In the genomic region with DNA sequence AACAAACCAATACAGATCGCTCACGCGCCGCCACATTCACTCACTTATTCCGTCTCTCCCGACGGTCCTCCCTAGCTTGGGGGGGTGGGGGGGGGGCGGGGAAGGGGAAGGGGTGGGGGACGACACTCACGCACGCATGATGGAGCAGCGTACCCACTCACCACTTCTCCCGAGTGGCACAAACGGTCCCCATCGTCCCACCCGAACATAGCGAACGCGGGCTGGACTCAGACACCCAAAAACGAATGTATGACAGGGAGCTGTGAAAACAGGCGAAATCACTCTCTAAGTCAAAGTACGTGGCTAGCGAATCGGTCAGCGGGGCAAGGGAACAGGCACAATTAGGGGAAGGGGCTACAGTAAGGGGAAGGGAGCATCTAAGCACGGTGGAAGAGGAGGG, we compare ENCODE assay signal across 9 mouse cellular contexts. TPM values are rescaled to one million over a fixed set of nuclear protein-coding genes. Genes with fewer than 3 reads are reported as not detected.
DNase-seq lines count a peak whose midpoint lies in the region; ATAC-seq and TF ChIP-seq lines count a peak whose summit lies in the region.
"Had no signal": no experiment of that assay in that cellular context is flagged by ENCODE, and none has a peak within 500 bp of the region (broad histone marks: within the 10 kb centered on the region; RNA-seq: fewer than 3 reads in every experiment).

No protein-coding gene starts in this region.

- no peak for ATAC-seq in heart, postnatal 0 days (ENCODE audit: insufficient read depth, low read depth)
- ATAC-seq in neural tube, embryonic 15.5 days (ENCODE audit: low FRiP score), result no peak
- ATAC-seq in midbrain, postnatal 0 days (ENCODE audit: low FRiP score), result no peak
- no peak for ATAC-seq in megakaryocyte progenitor cell, adult 5-6 weeks (replicated peaks; ENCODE audit: poor library complexity)

- no peaks in the 10 kb centered on the region for H3K9me3 ChIP-seq in heart, postnatal 0 days (replicated peaks; ENCODE audit: control insufficient read depth, low read length)
- no peaks in the 10 kb centered on the region for H3K9me3 ChIP-seq in neural tube, embryonic 15.5 days (replicated peaks)
- no peaks in the 10 kb centered on the region for H3K9me3 ChIP-seq in midbrain, postnatal 0 days (ENCODE audit: low read length)

- no peaks in the 10 kb centered on the region for H3K4me1 ChIP-seq in heart, postnatal 0 days (ENCODE audit: control insufficient read depth, insufficient read depth)
- H3K4me1 ChIP-seq in neural tube, embryonic 15.5 days, result no peaks in the 10 kb centered on the region
- no peaks in the 10 kb centered on the region for H3K4me1 ChIP-seq in midbrain, postnatal 0 days (ENCODE audit: insufficient read depth, low read length)

- H3K27ac ChIP-seq in heart, postnatal 0 days (ENCODE audit: low read depth), result no peak overlapping the region
- no peak overlapping the region for H3K27ac ChIP-seq in neural tube, embryonic 15.5 days (replicated peaks)
- H3K27ac ChIP-seq in midbrain, postnatal 0 days (ENCODE audit: low read depth, low read length), result no peak overlapping the region

- H3K9ac ChIP-seq in heart, postnatal 0 days (replicated peaks; ENCODE audit: low read depth, low read length), result no peak overlapping the region
- no peak overlapping the region for H3K9ac ChIP-seq in neural tube, embryonic 15.5 days (replicated peaks)
- no peak overlapping the region for H3K9ac ChIP-seq in midbrain, postnatal 0 days (replicated peaks; ENCODE audit: low read length, poor library complexity, severe bottlenecking)

- WGBS in heart, postnatal 0 days, result 4% methylated on average over 24 of the region's 26 CpGs
- WGBS in neural tube, embryonic 15.5 days, result 3% methylated on average over 24 of the region's 26 CpGs
- 6% methylated on average over 24 of the region's 26 CpGs for WGBS in midbrain, postnatal 0 days

- H3K36me3 ChIP-seq in heart, postnatal 0 days (replicated peaks; ENCODE audit: control insufficient read depth, insufficient read depth, low read length), result no peaks in the 10 kb centered on the region
- H3K36me3 ChIP-seq in neural tube, embryonic 15.5 days, result no peaks in the 10 kb centered on the region
- no peaks in the 10 kb centered on the region for H3K36me3 ChIP-seq in midbrain, postnatal 0 days (ENCODE audit: insufficient read depth, low read length)

- no peak overlapping the region for H3K4me3 ChIP-seq in heart, postnatal 0 days (ENCODE audit: low read depth, low read length)
- no peak overlapping the region for H3K4me3 ChIP-seq in neural tube, embryonic 15.5 days (replicated peaks)
- H3K4me3 ChIP-seq in midbrain, postnatal 0 days (ENCODE audit: low read depth, low read length), result no peak overlapping the region

- H3K4me2 ChIP-seq in heart, postnatal 0 days (ENCODE audit: low read depth, low read length), result no peak overlapping the region
- no peak overlapping the region for H3K4me2 ChIP-seq in neural tube, embryonic 15.5 days
- H3K4me2 ChIP-seq in midbrain, postnatal 0 days (ENCODE audit: low read depth, low read length, poor library complexity, severe bottlenecking), result no peak overlapping the region

- H3K27me3 ChIP-seq in heart, postnatal 0 days (ENCODE audit: control insufficient read depth, insufficient read depth, low read length), result no peaks in the 10 kb centered on the region
- no peaks in the 10 kb centered on the region for H3K27me3 ChIP-seq in neural tube, embryonic 15.5 days (replicated peaks)
- H3K27me3 ChIP-seq in midbrain, postnatal 0 days (ENCODE audit: insufficient read depth, low read length), result no peaks in the 10 kb centered on the region

- no peak for TF ChIP-seq EP300 in heart, postnatal 0 days (IDR thresholded peaks at IDR 0.05; ENCODE audit: low read depth)

- TF ChIP-seq CTCF in heart, postnatal 0 days (IDR thresholded peaks at IDR 0.05; ENCODE audit: low read depth), result no peak
- TF ChIP-seq CTCF in midbrain, postnatal 0 days (IDR thresholded peaks at IDR 0.05), result no peak

- peak; percentile 52 for DNase-seq in heart, postnatal 0 days (ENCODE audit: low spot score)
- DNase-seq in heart, adult 9 months (ENCODE audit: low spot score in 2 of 2), result no peak
- peak; percentile 100 for DNase-seq in neural tube, embryonic 10.5 days (ENCODE audit: extremely low spot score, low spot score)
- DNase-seq in c-Kit-positive CD71-positive TER-119-positive erythroid progenitor cells, embryonic 14.5 days (ENCODE audit: low spot score), result peak; percentile 18
- peak; percentile 35 for DNase-seq in midbrain, postnatal 0 days (ENCODE audit: low spot score)
- no peak for DNase-seq in urinary bladder, postnatal 36 days (ENCODE audit: low spot score in 2 of 2)

RNA-seq across cellular contexts. Expression of a gene that starts 30.2 kb away (rescaled TPM):
- total RNA-seq in heart, postnatal 0 days (2014; rRNA removed; ENCODE audit: low replicate concordance), result not detected in 2 replicates
- not detected in 2 replicates for polyA plus RNA-seq in heart, postnatal 0 days (2015; fragmentation: Nextera tagmentation; extraction: Ambion mirVana)
- polyA plus RNA-seq in neural tube, embryonic 15.5 days (2015; fragmentation: Nextera tagmentation; extraction: Ambion mirVana), result not detected in 2 replicates
- total RNA-seq in midbrain, postnatal 0 days (2014; rRNA removed), result not detected in 2 replicates
- not detected in 2 replicates for polyA plus RNA-seq in midbrain, postnatal 0 days (2015; fragmentation: Nextera tagmentation; extraction: Ambion mirVana)
- total RNA-seq in megakaryocyte progenitor cell, adult 5-6 weeks (2015), result not detected in 2 replicates
- total RNA-seq in megakaryocyte progenitor cell, adult 5-6 weeks (2017), result not detected in 2 replicates
- total RNA-seq: layer of hippocampus, postnatal 25 days had no signal

RNA-seq across cellular contexts. Expression of a gene that starts 38.4 kb away (rescaled TPM):
- 8.0 and 24.5 TPM in 2 replicates for total RNA-seq in heart, postnatal 0 days (2014; rRNA removed; ENCODE audit: low replicate concordance)
- polyA plus RNA-seq in heart, postnatal 0 days (2015; fragmentation: Nextera tagmentation; extraction: Ambion mirVana), result 14.9 and 15.5 TPM in 2 replicates
- polyA plus RNA-seq in neural tube, embryonic 15.5 days (2015; fragmentation: Nextera tagmentation; extraction: Ambion mirVana), result 83.0 and 85.3 TPM in 2 replicates
- total RNA-seq in midbrain, postnatal 0 days (2014; rRNA removed), result 47.0 and 52.1 TPM in 2 replicates
- 42.8 and 53.2 TPM in 2 replicates for polyA plus RNA-seq in midbrain, postnatal 0 days (2015; fragmentation: Nextera tagmentation; extraction: Ambion mirVana)
- 111 and 145 TPM in 2 replicates for total RNA-seq in megakaryocyte progenitor cell, adult 5-6 weeks (2015)
- total RNA-seq in megakaryocyte progenitor cell, adult 5-6 weeks (2017), result 31.5 and 35.4 TPM in 2 replicates

Comparison
In these comparisons a context has a peak if more than half of its experiments do, and no peak if none do; other contexts are left out.
1. DNase-seq: peak in heart, postnatal 0 days (single experiment), neural tube, embryonic 10.5 days (single experiment), c-Kit-positive CD71-positive TER-119-positive erythroid progenitor cells, embryonic 14.5 days (single experiment) and midbrain, postnatal 0 days (single experiment); none in heart, adult 9 months (0 of 2) and urinary bladder, postnatal 36 days (0 of 2).